Mouse (Mus musculus): ENCODE data around the gene Igf1r.

DNA sequence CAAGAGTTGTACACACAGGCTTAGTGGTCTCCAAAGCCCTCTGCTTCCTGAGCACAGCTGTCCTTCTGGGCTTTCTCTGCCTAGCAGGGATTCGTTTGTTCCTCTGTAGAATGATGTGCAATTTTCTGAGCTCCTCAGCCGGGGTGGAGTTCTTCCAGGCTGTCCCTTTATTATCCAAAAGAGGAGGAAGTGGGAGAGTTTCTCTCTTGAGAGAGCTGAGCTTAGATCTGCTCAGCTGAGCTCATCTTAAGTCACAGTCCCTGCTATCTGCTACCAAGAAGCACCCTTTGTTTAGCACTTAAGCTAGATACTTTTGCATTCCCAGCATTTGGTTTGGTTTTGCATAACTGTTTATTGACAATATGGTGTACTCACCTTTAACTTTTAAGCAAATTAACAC is 36.7 kb downstream of the Igf1r start:
- TF ChIP-seq CTCF (IDR thresholded peaks at IDR 0.05; ENCODE audit: low read depth, low read length) (no peak), GATA1 (IDR thresholded peaks at IDR 0.05; ENCODE audit: borderline replicate concordance, low read length) (no peak), POLR2AphosphoS5 (IDR thresholded peaks at IDR 0.05; ENCODE audit: insufficient replicate concordance, low read depth, low read length) (no peak)
